Mouse (Mus musculus): ENCODE results near the gene Hexim2.
A peak's percentile ranks its signal among the peaks of the same experiment; 100 is the strongest.

Hexim2 gene

GRCm38 (mm10) chr11:103173041-103173770, 41.0 kb downstream of the Hexim2 start:
- DNase-seq (ENCODE audit: low spot score) = no peak

- peak; percentile 52 for DNase-seq (ENCODE audit: low spot score)
Observed at GRCm38 (mm10) chr11:103173771-103174344, 41.6 kb downstream of the Hexim2 start.

GRCm38 (mm10) chr11:103174411-103174832, 42.2 kb downstream of the Hexim2 start:
- DNase-seq (ENCODE audit: low spot score) = peak; percentile 25

DNA sequence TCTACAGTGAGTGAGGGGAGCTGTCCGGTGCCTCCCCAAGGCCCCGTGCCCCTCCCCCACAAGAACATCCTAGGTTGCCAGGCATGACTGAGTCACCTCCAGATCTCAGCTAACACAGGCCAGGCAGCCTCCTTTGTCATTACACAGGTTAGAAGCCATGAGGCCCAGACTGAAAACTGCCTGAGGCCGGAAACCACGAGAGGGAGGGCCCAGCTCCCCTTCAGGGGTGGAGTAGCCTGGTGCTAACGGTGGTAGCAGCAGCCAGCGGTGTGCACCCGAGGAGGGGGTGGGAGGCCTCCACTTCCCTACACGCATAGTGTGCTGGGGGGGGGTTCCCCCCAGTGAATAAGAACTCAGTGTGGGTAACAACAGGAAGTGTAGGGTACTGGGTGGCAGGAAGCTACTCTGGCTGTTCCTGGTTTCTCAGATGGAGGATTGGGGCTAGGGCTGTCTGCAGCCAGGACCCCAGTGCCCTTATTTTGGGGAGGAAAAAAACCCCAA, 42.7 kb downstream of the Hexim2 start:
- DNase-seq (ENCODE audit: low spot score) = no peak

- DNase-seq (ENCODE audit: low spot score) = no peak
Observed at GRCm38 (mm10) chr11:103175688-103176442, 43.6 kb downstream of the Hexim2 start.

GRCm38 (mm10) chr11:103176510-103176909, 44.3 kb downstream of the Hexim2 start:
- no peak for DNase-seq (ENCODE audit: low spot score)

DNA sequence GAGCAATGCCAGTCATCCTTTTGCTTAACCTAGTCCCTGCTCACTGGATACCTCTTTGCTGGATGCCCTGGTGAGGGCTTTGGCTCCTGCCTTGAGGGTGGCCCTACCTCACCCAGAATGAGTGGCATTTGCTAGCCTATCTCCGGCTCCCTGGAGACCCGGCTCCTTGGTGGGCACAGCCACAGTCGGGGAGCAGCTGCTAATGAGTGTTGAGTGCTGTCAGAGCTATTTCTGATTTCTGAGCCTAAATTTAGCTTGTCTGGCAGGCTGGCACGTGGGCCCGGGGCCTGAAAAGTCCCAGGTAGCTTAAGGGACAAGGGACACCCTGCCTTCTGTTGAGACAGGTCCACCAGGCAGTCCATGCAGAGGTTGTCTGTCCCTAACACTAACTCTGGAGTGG, 45.0 kb downstream of the Hexim2 start:
- no peak for DNase-seq (ENCODE audit: low spot score)

GRCm38 (mm10) chr11:103177815-103178485, 45.7 kb downstream of the Hexim2 start:
- no peak for DNase-seq (ENCODE audit: low spot score)

DNA sequence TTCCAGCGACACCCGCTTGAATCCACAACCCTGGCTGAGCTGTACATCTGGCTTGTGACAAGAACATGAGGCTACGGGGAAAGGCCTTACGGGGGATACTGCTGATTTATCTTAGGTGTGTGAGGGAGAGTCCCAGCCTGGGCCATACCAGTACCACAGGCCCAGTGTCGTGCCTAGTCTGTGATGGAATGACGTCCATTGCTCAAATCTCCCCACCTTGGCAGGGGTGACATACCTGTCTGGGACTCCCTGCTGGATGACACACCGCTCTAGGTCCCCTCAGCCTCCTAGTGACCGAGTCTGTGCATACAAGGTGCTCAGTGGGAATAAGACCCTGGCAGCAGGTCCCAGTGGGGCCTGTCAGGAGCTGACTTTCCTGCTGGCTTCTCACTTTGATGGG, 46.5 kb downstream of the Hexim2 start:
- DNase-seq (ENCODE audit: low spot score) = no peak

- no peak for DNase-seq (ENCODE audit: low spot score)
Observed at GRCm38 (mm10) chr11:103180426-103180825, 48.2 kb downstream of the Hexim2 start.

GRCm38 (mm10) chr11:103181349-103181748, 49.1 kb downstream of the Hexim2 start:
- no peak for DNase-seq (ENCODE audit: low spot score)

DNA sequence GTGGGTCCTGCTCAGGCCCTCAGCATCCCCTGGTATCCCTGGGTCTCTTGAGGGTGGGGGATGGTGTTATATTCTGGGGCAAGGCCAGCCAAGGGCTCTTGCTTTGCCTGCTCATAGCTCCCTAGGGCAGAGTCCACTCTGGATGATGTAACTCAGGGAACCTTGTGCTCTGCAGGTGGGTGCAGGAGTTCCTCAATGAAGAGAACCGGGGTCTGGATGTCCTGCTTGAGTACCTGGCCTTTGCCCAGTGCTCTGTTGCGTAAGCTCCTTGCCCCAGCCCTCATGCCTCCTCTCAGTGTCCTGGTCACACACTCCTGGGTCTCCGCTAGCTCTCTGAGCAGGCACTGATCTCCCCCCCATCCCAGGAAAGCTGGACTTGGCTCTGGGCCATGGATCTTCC, 49.7 kb downstream of the Hexim2 start:
- DNase-seq (ENCODE audit: low spot score) = no peak

DNA sequence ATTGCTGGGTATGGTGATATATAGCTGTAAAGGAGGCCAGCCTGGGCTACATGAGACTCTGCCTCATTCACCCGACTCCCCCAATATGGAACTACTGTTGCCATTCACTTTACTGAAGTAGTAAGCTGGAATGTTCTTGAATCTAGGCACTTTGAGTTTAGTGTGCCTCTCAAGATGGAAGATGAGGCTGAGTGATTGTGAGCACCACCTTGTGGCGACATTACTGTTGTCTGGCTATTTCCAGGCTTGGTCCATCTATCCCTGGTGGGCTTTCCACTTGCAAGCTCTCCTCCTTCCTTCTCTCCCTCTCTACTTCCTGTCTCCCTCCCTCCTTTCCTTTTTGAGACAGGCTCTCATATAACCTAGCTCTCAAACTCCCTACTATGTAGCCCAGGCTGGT, 52.7 kb downstream of the Hexim2 start:
- peak; percentile 40 for DNase-seq (ENCODE audit: low spot score)
